Mouse (Mus musculus): Measurements from ENCODE around the gene Zfp536. TPM values are rescaled to one million over a fixed set of nuclear protein-coding genes. Genes with fewer than 3 reads are reported as not detected.

Gene Zfp536
- polyA plus RNA-seq, 1 experiment from 2014 or later = 5.1 TPM

Other genes with a start within 250 kb of the Zfp536 start
- gene Uri1, start 249.9 kb upstream of the Zfp536 start, polyA plus RNA-seq (2016; fragmentation: Nextera tagmentation; extraction: Ambion mirVana) = 43.5 and 44.2 TPM in 2 replicates

Data from heart, embryonic 12.5 days (tissue).